ENCODE assay signal across 25 mouse cellular contexts in the genomic region with DNA sequence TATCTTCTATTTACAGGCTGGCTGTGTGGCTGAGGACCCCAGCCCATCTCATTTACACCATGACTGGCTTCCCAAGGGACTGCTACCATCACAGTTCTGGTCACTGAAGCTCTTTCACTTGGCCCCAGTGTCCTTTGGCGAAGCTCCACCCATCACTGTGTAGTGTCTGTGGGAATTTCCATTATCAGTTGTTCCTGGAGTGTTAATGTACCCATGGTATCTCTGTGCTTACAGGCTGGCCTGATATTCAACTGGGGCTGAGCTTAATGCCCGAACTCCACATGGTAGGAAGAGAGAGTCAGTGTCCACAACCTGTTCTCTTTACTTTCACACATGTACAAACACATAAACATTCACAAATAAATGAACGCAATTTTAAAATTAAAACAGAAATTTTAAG. TPM values are rescaled to one million over a fixed set of nuclear protein-coding genes. Genes with fewer than 3 reads are reported as not detected.
A peak's percentile ranks its signal among the peaks of the same experiment; 100 is the strongest.
DNase-seq lines count a peak whose midpoint lies in the region; ATAC-seq lines count a peak whose summit lies in the region.
"Had no signal": no experiment of that assay in that cellular context is flagged by ENCODE, and none has a peak within 500 bp of the region (broad histone marks: within the 10 kb centered on the region; RNA-seq: fewer than 3 reads in every experiment).

No protein-coding gene starts in this region.

- no peak overlapping the region for H3K4me3 ChIP-seq in liver, embryonic 11.5 days (ENCODE audit: low read depth, low read length)
- H3K4me3 ChIP-seq in liver, embryonic 13.5 days (replicated peaks): no peak overlapping the region
- no peak overlapping the region for H3K4me3 ChIP-seq in liver, embryonic 16.5 days (ENCODE audit: low read depth, low read length)
- no peak overlapping the region for H3K4me3 ChIP-seq in hindbrain, embryonic 11.5 days (ENCODE audit: low read depth, low read length)
- H3K4me3 ChIP-seq: embryonic facial prominence, embryonic 10.5 days; embryonic facial prominence, embryonic 12.5 days; forebrain, embryonic 13.5 days; forebrain, embryonic 15.5 days had no signal

- no peak overlapping the region for H3K27ac ChIP-seq in liver, embryonic 11.5 days (ENCODE audit: low read depth, low read length)
- no peak overlapping the region for H3K27ac ChIP-seq in liver, embryonic 13.5 days
- H3K27ac ChIP-seq in liver, embryonic 16.5 days (ENCODE audit: low read length): no peak overlapping the region
- H3K27ac ChIP-seq in hindbrain, embryonic 11.5 days (ENCODE audit: low read depth, low read length): no peak overlapping the region
- H3K27ac ChIP-seq: embryonic facial prominence, embryonic 10.5 days; embryonic facial prominence, embryonic 12.5 days; forebrain, embryonic 13.5 days; forebrain, embryonic 15.5 days had no signal

- H3K9ac ChIP-seq in liver, embryonic 11.5 days (ENCODE audit: low read depth, low read length): no peak overlapping the region
- no peak overlapping the region for H3K9ac ChIP-seq in liver, embryonic 13.5 days
- no peak overlapping the region for H3K9ac ChIP-seq in liver, embryonic 16.5 days (ENCODE audit: low read depth, low read length)
- H3K9ac ChIP-seq in hindbrain, embryonic 11.5 days (ENCODE audit: low read depth, low read length): no peak overlapping the region
- H3K9ac ChIP-seq: embryonic facial prominence, embryonic 12.5 days; forebrain, embryonic 13.5 days; forebrain, embryonic 15.5 days; forebrain, postnatal 0 days had no signal

- peaks cover 8% of the 10 kb centered on the region; the same call in 1 of the 2 replicates for H3K4me1 ChIP-seq in liver, embryonic 11.5 days (replicated peaks; ENCODE audit: control insufficient read depth, insufficient read depth, low read length)
- H3K4me1 ChIP-seq in liver, embryonic 13.5 days (replicated peaks): peaks cover 32% of the 10 kb centered on the region
- peaks cover 11% of the 10 kb centered on the region for H3K4me1 ChIP-seq in liver, embryonic 16.5 days (ENCODE audit: control insufficient read depth, low read depth, low read length)
- H3K4me1 ChIP-seq in hindbrain, embryonic 11.5 days (replicated peaks; ENCODE audit: control insufficient read depth, insufficient read depth, low read length): no peaks in the 10 kb centered on the region
- H3K4me1 ChIP-seq: embryonic facial prominence, embryonic 10.5 days; embryonic facial prominence, embryonic 12.5 days; forebrain, embryonic 13.5 days; forebrain, embryonic 15.5 days had no signal

- DNase-seq in liver, embryonic 11.5 days (ENCODE audit: low spot score): no peak
- DNase-seq in liver: no peak
- DNase-seq in c-Kit-positive CD71-positive TER-119-negative erythroid progenitor cells, embryonic 14.5 days (ENCODE audit: low read depth): peak; percentile 56
- no peak for DNase-seq in liver, embryonic 13.5 days
- no peak for DNase-seq in hindbrain, embryonic 11.5 days (ENCODE audit: low spot score)
- DNase-seq in adrenal gland, postnatal 4 days (ENCODE audit: low spot score in 2 of 2): no peak
- DNase-seq: adrenal gland, adult 2 months; adrenal gland, postnatal 10 days; adrenal gland, postnatal 25 days; B cell, adult 2 months; cerebellum, adult 11-12 months; cerebellum, adult 2 months; cerebellum, adult 9-10 months; cerebellum, postnatal 10 days; cerebellum, postnatal 25 days; forebrain, postnatal 0 days had no signal

- H3K27me3 ChIP-seq in liver, embryonic 11.5 days (replicated peaks; ENCODE audit: control insufficient read depth, insufficient read depth, low read length): no peaks in the 10 kb centered on the region
- no peaks in the 10 kb centered on the region for H3K27me3 ChIP-seq in liver, embryonic 13.5 days
- no peaks in the 10 kb centered on the region for H3K27me3 ChIP-seq in liver, embryonic 16.5 days (ENCODE audit: control insufficient read depth, insufficient read depth, low read depth, low read length)
- no peaks in the 10 kb centered on the region for H3K27me3 ChIP-seq in hindbrain, embryonic 11.5 days (ENCODE audit: control insufficient read depth, insufficient read depth, low read length)
- H3K27me3 ChIP-seq: embryonic facial prominence, embryonic 12.5 days; forebrain, embryonic 13.5 days; forebrain, embryonic 15.5 days had no signal

- peak; percentile 61; the same call in 1 of the 2 replicates for ATAC-seq in liver, embryonic 11.5 days (replicated peaks; ENCODE audit: low FRiP score)
- peak; percentile 60 for ATAC-seq in liver, embryonic 13.5 days (ENCODE audit: low read depth)
- peak; percentile 50; the same call in 1 of the 2 replicates for ATAC-seq in liver, embryonic 16.5 days (ENCODE audit: low read depth)
- ATAC-seq in hindbrain, embryonic 11.5 days (ENCODE audit: low FRiP score): no peak
- ATAC-seq: forebrain, embryonic 13.5 days; forebrain, embryonic 15.5 days; forebrain, postnatal 0 days had no signal

- H3K9me3 ChIP-seq in liver, embryonic 11.5 days (ENCODE audit: control insufficient read depth, low read length): no peaks in the 10 kb centered on the region
- H3K9me3 ChIP-seq in liver, embryonic 13.5 days (replicated peaks): no peaks in the 10 kb centered on the region
- no peaks in the 10 kb centered on the region for H3K9me3 ChIP-seq in liver, embryonic 16.5 days (replicated peaks; ENCODE audit: control insufficient read depth, low read length)
- no peaks in the 10 kb centered on the region for H3K9me3 ChIP-seq in hindbrain, embryonic 11.5 days (ENCODE audit: control insufficient read depth, low read length)
- H3K9me3 ChIP-seq: embryonic facial prominence, embryonic 10.5 days; embryonic facial prominence, embryonic 12.5 days; forebrain, embryonic 13.5 days; forebrain, embryonic 15.5 days had no signal

- peaks cover 3% of the 10 kb centered on the region; the same call in 1 of the 2 replicates for H3K36me3 ChIP-seq in liver, embryonic 11.5 days (ENCODE audit: control insufficient read depth, insufficient read depth, low read length)
- H3K36me3 ChIP-seq in liver, embryonic 13.5 days: no peaks in the 10 kb centered on the region
- H3K36me3 ChIP-seq in liver, embryonic 16.5 days (ENCODE audit: control insufficient read depth, insufficient read depth): no peaks in the 10 kb centered on the region
- H3K36me3 ChIP-seq in hindbrain, embryonic 11.5 days (ENCODE audit: control insufficient read depth, insufficient read depth, low read length): peaks cover 15% of the 10 kb centered on the region; the same call in 1 of the 2 replicates

- no peak overlapping the region for H3K4me2 ChIP-seq in liver, embryonic 11.5 days
- H3K4me2 ChIP-seq in liver, embryonic 13.5 days: no peak overlapping the region
- no peak overlapping the region for H3K4me2 ChIP-seq in liver, embryonic 16.5 days (ENCODE audit: low read depth, low read length)
- no peak overlapping the region for H3K4me2 ChIP-seq in hindbrain, embryonic 11.5 days (replicated peaks; ENCODE audit: low read depth, low read length)
- H3K4me2 ChIP-seq: embryonic facial prominence, embryonic 12.5 days; forebrain, embryonic 13.5 days; forebrain, embryonic 15.5 days had no signal

- 62% methylated on average over 3 of the region's 3 CpGs for WGBS in liver, embryonic 11.5 days
- WGBS in liver, embryonic 13.5 days (ENCODE audit: insufficient replicate concordance): 40% methylated on average over 3 of the region's 3 CpGs
- WGBS in liver, embryonic 16.5 days (ENCODE audit: insufficient replicate concordance): 44% methylated on average over 3 of the region's 3 CpGs
- WGBS in hindbrain, embryonic 11.5 days: 94% methylated on average over 3 of the region's 3 CpGs

RNA-seq across cellular contexts. Expression of gene Capn15, which starts 7.9 kb away (rescaled TPM):
- polyA plus RNA-seq in liver, embryonic 11.5 days (2014; fragmentation: Nextera tagmentation; extraction: Ambion mirVana): 23.0 and 27.4 TPM in 2 replicates
- polyA plus RNA-seq in liver, embryonic 13.5 days (2015; fragmentation: Nextera tagmentation; extraction: Ambion mirVana): 11.1 and 12.3 TPM in 2 replicates
- polyA plus RNA-seq in liver, embryonic 16.5 days (2015; fragmentation: Nextera tagmentation; extraction: Ambion mirVana): 8.0 and 9.9 TPM in 2 replicates
- polyA plus RNA-seq in hindbrain, embryonic 11.5 days (2014; fragmentation: Nextera tagmentation; extraction: Ambion mirVana): 19.5 and 20.3 TPM in 2 replicates
- 10 to 100 TPM; 24.0 to 24.2 TPM for total RNA-seq in adrenal gland, postnatal 4 days (2021)

RNA-seq across cellular contexts. Expression of gene A930017K11Rik, which starts 41.1 kb away (rescaled TPM):
- 0.68 and 0.85 TPM in 2 replicates for polyA plus RNA-seq in liver, embryonic 11.5 days (2014; fragmentation: Nextera tagmentation; extraction: Ambion mirVana)
- 0.24 and 0.32 TPM in 2 replicates for polyA plus RNA-seq in liver, embryonic 13.5 days (2015; fragmentation: Nextera tagmentation; extraction: Ambion mirVana)
- 0.13 and 0.16 TPM in 2 replicates for polyA plus RNA-seq in liver, embryonic 16.5 days (2015; fragmentation: Nextera tagmentation; extraction: Ambion mirVana)
- 0.18 and 0.19 TPM in 2 replicates for polyA plus RNA-seq in hindbrain, embryonic 11.5 days (2014; fragmentation: Nextera tagmentation; extraction: Ambion mirVana)
- total RNA-seq in adrenal gland, postnatal 4 days (2021): 1 to 10 TPM in 1 of 2 experiments, not detected in 1; 1.1 TPM
- total RNA-seq: adrenal gland, adult 2 months; adrenal gland, postnatal 10 days; adrenal gland, postnatal 25 days; ES-E14; MEL had no signal
- polyA plus RNA-seq: embryonic facial prominence, embryonic 14.5 days; forebrain, embryonic 11.5 days; forebrain, embryonic 13.5 days had no signal

RNA-seq across cellular contexts. Expression of gene Nhlrc4, which starts 48.7 kb away (rescaled TPM):
- polyA plus RNA-seq in liver, embryonic 11.5 days (2014; fragmentation: Nextera tagmentation; extraction: Ambion mirVana): 0.85 and 1.4 TPM in 2 replicates
- polyA plus RNA-seq in liver, embryonic 13.5 days (2015; fragmentation: Nextera tagmentation; extraction: Ambion mirVana): 5.1 and 7.2 TPM in 2 replicates
- 6.8 and 7.8 TPM in 2 replicates for polyA plus RNA-seq in liver, embryonic 16.5 days (2015; fragmentation: Nextera tagmentation; extraction: Ambion mirVana)
- polyA plus RNA-seq in hindbrain, embryonic 11.5 days (2014; fragmentation: Nextera tagmentation; extraction: Ambion mirVana): 0.15 and 0.27 TPM in 2 replicates
- total RNA-seq in adrenal gland, postnatal 4 days (2021): 1 to 10 TPM in 1 of 2 experiments, under 1 TPM in 1; 0.54 to 1.5 TPM
- total RNA-seq: adrenal gland, adult 2 months; adrenal gland, postnatal 25 days; forebrain, postnatal 0 days had no signal
- polyA plus RNA-seq: adrenal gland, adult 2 months; forebrain, embryonic 13.5 days; forebrain, embryonic 15.5 days had no signal

RNA-seq across cellular contexts. Expression of gene Pigq, which starts 48.8 kb away (rescaled TPM):
- polyA plus RNA-seq in liver, embryonic 11.5 days (2014; fragmentation: Nextera tagmentation; extraction: Ambion mirVana): 137 and 139 TPM in 2 replicates
- polyA plus RNA-seq in liver, embryonic 13.5 days (2015; fragmentation: Nextera tagmentation; extraction: Ambion mirVana): 126 and 152 TPM in 2 replicates
- polyA plus RNA-seq in liver, embryonic 16.5 days (2015; fragmentation: Nextera tagmentation; extraction: Ambion mirVana): 147 and 154 TPM in 2 replicates
- 45.4 and 47.4 TPM in 2 replicates for polyA plus RNA-seq in hindbrain, embryonic 11.5 days (2014; fragmentation: Nextera tagmentation; extraction: Ambion mirVana)
- 100 to 1,000 TPM in 1 of 2 experiments, 10 to 100 TPM in 1; 97.7 to 115 TPM for total RNA-seq in adrenal gland, postnatal 4 days (2021)
